Mouse (Mus musculus): Measurements from ENCODE around the gene Ubl3. TPM values are rescaled to one million over a fixed set of nuclear protein-coding genes. Genes with fewer than 3 reads are reported as not detected.
A peak's percentile ranks its signal among the peaks of the same experiment; 100 is the strongest.

Gene Ubl3
- polyA plus RNA-seq, 1 experiment from 2014 or later: 15.4 TPM

DNA sequence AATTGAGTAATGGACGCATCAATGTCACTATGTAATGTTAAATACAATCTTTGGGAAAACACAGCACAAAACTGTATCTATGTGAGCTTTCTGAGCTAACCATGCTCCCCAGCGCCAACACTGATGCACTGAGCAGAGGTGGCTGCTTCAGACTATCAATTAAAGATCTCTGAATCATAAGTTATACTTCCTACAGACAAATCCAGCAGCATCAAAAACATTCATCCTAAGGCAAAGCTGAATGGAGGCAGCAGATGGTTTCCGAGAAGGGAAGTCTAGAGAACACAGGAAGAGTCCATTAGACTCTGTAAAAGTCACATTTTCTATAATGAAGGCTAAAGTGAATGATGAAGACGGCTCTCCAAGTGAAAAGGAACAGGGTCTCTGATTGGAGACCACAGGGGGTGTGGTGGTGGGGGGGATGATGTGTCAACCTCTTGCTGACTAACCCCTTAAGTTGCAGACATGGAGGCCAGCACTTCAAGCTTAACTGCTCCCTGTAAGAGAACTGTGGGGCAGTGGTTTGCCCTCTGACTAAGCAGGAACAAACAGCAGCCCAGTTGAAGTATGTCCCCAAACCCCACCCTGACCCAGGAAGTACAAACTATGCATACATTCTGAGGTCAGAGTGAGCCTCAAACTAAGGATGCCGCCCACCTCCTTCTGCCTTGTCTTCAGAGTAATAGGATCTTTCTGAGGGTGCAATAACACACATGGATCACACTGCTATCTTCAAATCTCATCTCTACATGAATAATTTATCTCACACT, 29.2 kb downstream of the Ubl3 start:
- ATAC-seq (ENCODE audit: low read depth): no peak
- H3K36me3 ChIP-seq (ENCODE audit: control insufficient read depth, insufficient read depth): no peaks in the 10 kb centered on the region
- WGBS (ENCODE audit: insufficient replicate concordance): 60% methylated on average over 5 of the region's 5 CpGs

GRCm38 (mm10) chr5:148522378-148522777, 30.2 kb downstream of the Ubl3 start:
- Histone ChIP-seq H3K4me2 (ENCODE audit: low read depth, low read length) (no peak overlapping the region), H3K4me1 (ENCODE audit: control insufficient read depth, low read depth, low read length) (no peaks in the 10 kb centered on the region), H3K4me3 (ENCODE audit: low read depth, low read length) (no peak overlapping the region), H3K27ac (ENCODE audit: low read length) (no peak overlapping the region), H3K27me3 (ENCODE audit: control insufficient read depth, insufficient read depth, low read depth, low read length) (no peaks in the 10 kb centered on the region), H3K9me3 (replicated peaks; ENCODE audit: control insufficient read depth, low read length) (no peaks in the 10 kb centered on the region), H3K9ac (ENCODE audit: low read depth, low read length) (no peak overlapping the region), H3K36me3 (ENCODE audit: control insufficient read depth, insufficient read depth) (no peaks in the 10 kb centered on the region)
- no peak for ATAC-seq (ENCODE audit: low read depth)
- 54% methylated on average over 3 of the region's 3 CpGs for WGBS (ENCODE audit: insufficient replicate concordance)

More for the DNA sequence above, 29.2 kb downstream of the Ubl3 start:
- H3K27me3 ChIP-seq (ENCODE audit: control insufficient read depth, insufficient read depth, low read depth, low read length): no peaks in the 10 kb centered on the region
- H3K4me2 ChIP-seq (ENCODE audit: low read depth, low read length): no peak overlapping the region
- no peak overlapping the region for H3K27ac ChIP-seq (ENCODE audit: low read length)
- H3K4me3 ChIP-seq (ENCODE audit: low read depth, low read length): no peak overlapping the region
- H3K9me3 ChIP-seq (replicated peaks; ENCODE audit: control insufficient read depth, low read length): no peaks in the 10 kb centered on the region
- H3K4me1 ChIP-seq (ENCODE audit: control insufficient read depth, low read depth, low read length): no peaks in the 10 kb centered on the region
- H3K9ac ChIP-seq (ENCODE audit: low read depth, low read length): no peak overlapping the region

GRCm38 (mm10) chr5:148517445-148517844, 35.1 kb downstream of the Ubl3 start:
- Histone ChIP-seq H3K27me3 (ENCODE audit: control insufficient read depth, insufficient read depth, low read depth, low read length) (no peaks in the 10 kb centered on the region), H3K9ac (ENCODE audit: low read depth, low read length) (no peak overlapping the region), H3K36me3 (ENCODE audit: control insufficient read depth, insufficient read depth) (no peaks in the 10 kb centered on the region), H3K4me2 (ENCODE audit: low read depth, low read length) (no peak overlapping the region), H3K9me3 (replicated peaks; ENCODE audit: control insufficient read depth, low read length) (no peaks in the 10 kb centered on the region), H3K4me3 (ENCODE audit: low read depth, low read length) (no peak overlapping the region), H3K4me1 (ENCODE audit: control insufficient read depth, low read depth, low read length) (no peaks in the 10 kb centered on the region; the same call in 1 of the 2 replicates), H3K27ac (ENCODE audit: low read length) (no peak overlapping the region)
- 60% methylated on average over 4 of the region's 4 CpGs for WGBS (ENCODE audit: insufficient replicate concordance)
- ATAC-seq (ENCODE audit: low read depth): no peak

DNA sequence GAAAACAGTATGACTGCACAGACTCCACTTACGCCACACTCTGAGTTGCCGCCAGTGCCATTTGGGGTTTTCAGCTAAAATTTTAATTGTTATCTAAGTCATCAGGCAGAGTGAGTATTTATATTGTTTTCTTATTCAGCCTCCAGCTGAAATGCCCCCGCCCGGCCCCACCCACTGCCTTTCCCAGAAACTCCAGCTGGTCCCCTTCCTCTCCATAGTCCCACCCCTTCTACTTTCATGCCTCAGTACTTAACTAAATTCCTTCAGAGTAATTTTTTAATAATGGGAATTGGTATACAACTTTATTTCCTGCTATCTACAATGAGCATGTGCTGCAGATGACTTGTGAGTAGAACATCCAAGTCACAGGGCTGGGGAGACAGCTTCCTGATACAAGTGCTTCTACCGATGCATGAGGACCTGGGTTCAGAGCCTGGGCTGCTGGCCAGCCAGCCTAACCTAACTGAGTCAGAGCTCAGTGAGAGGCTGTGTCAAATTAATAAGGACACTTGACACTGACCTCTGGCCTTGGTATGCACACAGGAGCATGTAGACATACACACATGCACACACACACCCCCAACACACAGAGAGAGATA, 40.4 kb downstream of the Ubl3 start:
- WGBS (ENCODE audit: insufficient replicate concordance): 60% methylated on average over 5 of the region's 5 CpGs
- peaks cover 5% of the 10 kb centered on the region for H3K4me1 ChIP-seq (ENCODE audit: control insufficient read depth, low read depth, low read length)

GRCm38 (mm10) chr5:148510265-148510664, 42.3 kb downstream of the Ubl3 start:
- peak; percentile 50 for ATAC-seq (ENCODE audit: low read depth)
- 27% methylated on average over 2 of the region's 2 CpGs for WGBS (ENCODE audit: insufficient replicate concordance)
- Histone ChIP-seq H3K4me3 (ENCODE audit: low read depth, low read length) (no peak overlapping the region), H3K27me3 (ENCODE audit: control insufficient read depth, insufficient read depth, low read depth, low read length) (no peaks in the 10 kb centered on the region), H3K4me1 (ENCODE audit: control insufficient read depth, low read depth, low read length) (peaks cover 5% of the 10 kb centered on the region), H3K9ac (ENCODE audit: low read depth, low read length) (no peak overlapping the region), H3K27ac (ENCODE audit: low read length) (no peak overlapping the region), H3K9me3 (replicated peaks; ENCODE audit: control insufficient read depth, low read length) (no peaks in the 10 kb centered on the region), H3K4me2 (ENCODE audit: low read depth, low read length) (no peak overlapping the region), H3K36me3 (ENCODE audit: control insufficient read depth, insufficient read depth) (peaks cover 2% of the 10 kb centered on the region; the same call in 1 of the 2 replicates)

More for the DNA sequence above, 40.4 kb downstream of the Ubl3 start:
- Histone ChIP-seq H3K27me3 (ENCODE audit: control insufficient read depth, insufficient read depth, low read depth, low read length) (no peaks in the 10 kb centered on the region), H3K4me3 (ENCODE audit: low read depth, low read length) (no peak overlapping the region), H3K4me2 (ENCODE audit: low read depth, low read length) (no peak overlapping the region), H3K9ac (ENCODE audit: low read depth, low read length) (no peak overlapping the region), H3K27ac (ENCODE audit: low read length) (no peak overlapping the region), H3K9me3 (replicated peaks; ENCODE audit: control insufficient read depth, low read length) (no peaks in the 10 kb centered on the region), H3K36me3 (ENCODE audit: control insufficient read depth, insufficient read depth) (no peaks in the 10 kb centered on the region)
- ATAC-seq (ENCODE audit: low read depth): no peak

GRCm38 (mm10) chr5:148509731-148510130, 42.9 kb downstream of the Ubl3 start:
- Histone ChIP-seq H3K4me1 (ENCODE audit: control insufficient read depth, low read depth, low read length) (peaks cover 5% of the 10 kb centered on the region), H3K4me3 (ENCODE audit: low read depth, low read length) (no peak overlapping the region), H3K4me2 (ENCODE audit: low read depth, low read length) (no peak overlapping the region), H3K27me3 (ENCODE audit: control insufficient read depth, insufficient read depth, low read depth, low read length) (no peaks in the 10 kb centered on the region), H3K9ac (ENCODE audit: low read depth, low read length) (no peak overlapping the region), H3K27ac (ENCODE audit: low read length) (peak overlapping the region; percentile 21; the same call in 1 of the 2 replicates), H3K9me3 (replicated peaks; ENCODE audit: control insufficient read depth, low read length) (no peaks in the 10 kb centered on the region), H3K36me3 (ENCODE audit: control insufficient read depth, insufficient read depth) (peaks cover 3% of the 10 kb centered on the region; the same call in 1 of the 2 replicates)
- 0 out of 2 replicates have a peak, but pooled peaks have one; percentile 14 for ATAC-seq (ENCODE audit: low read depth)
- WGBS (ENCODE audit: insufficient replicate concordance): 41% methylated on average over 7 of the region's 7 CpGs

GRCm38 (mm10) chr5:148508901-148509604, 43.5 kb downstream of the Ubl3 start:
- no peak overlapping the region for H3K4me2 ChIP-seq (ENCODE audit: low read depth, low read length)
- peak overlapping the region; percentile 30; the same call in 1 of the 2 replicates for H3K27ac ChIP-seq (ENCODE audit: low read length)
- H3K9ac ChIP-seq (ENCODE audit: low read depth, low read length): no peak overlapping the region
- H3K27me3 ChIP-seq (ENCODE audit: control insufficient read depth, insufficient read depth, low read depth, low read length): no peaks in the 10 kb centered on the region
- peak; percentile 73 for ATAC-seq (ENCODE audit: low read depth)
- 38% methylated on average over 11 of the region's 11 CpGs for WGBS (ENCODE audit: insufficient replicate concordance)
- peaks cover 5% of the 10 kb centered on the region for H3K4me1 ChIP-seq (ENCODE audit: control insufficient read depth, low read depth, low read length)
- H3K36me3 ChIP-seq (ENCODE audit: control insufficient read depth, insufficient read depth): peaks cover 3% of the 10 kb centered on the region; the same call in 1 of the 2 replicates
- H3K4me3 ChIP-seq (ENCODE audit: low read depth, low read length): no peak overlapping the region
- H3K9me3 ChIP-seq (replicated peaks; ENCODE audit: control insufficient read depth, low read length): no peaks in the 10 kb centered on the region

DNA sequence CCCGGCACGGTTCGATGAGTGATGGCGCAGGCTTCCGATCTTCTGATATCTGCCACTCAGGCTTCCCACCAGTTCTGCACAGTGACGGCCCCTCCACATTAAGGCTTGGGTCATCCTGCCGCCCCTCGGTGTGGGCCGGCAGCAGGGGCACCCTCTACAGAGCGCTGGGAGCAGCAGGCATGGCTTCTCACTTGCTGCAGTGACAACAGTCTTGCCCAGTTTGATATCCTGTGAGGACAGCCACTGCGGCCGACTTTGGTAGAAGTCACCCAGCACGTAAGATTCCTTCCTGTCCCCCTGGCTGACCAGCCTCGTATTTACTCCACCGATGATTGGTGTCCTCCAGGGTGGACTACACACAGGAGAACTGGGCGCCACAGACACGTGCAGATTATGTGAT, 47.2 kb downstream of the Ubl3 start:
- ATAC-seq (ENCODE audit: low read depth): no peak
- H3K27me3 ChIP-seq (ENCODE audit: control insufficient read depth, insufficient read depth, low read depth, low read length): no peaks in the 10 kb centered on the region
- no peak overlapping the region for H3K4me2 ChIP-seq (ENCODE audit: low read depth, low read length)
- H3K27ac ChIP-seq (ENCODE audit: low read length): no peak overlapping the region
- 81% methylated on average over 17 of the region's 17 CpGs for WGBS (ENCODE audit: insufficient replicate concordance)
- no peaks in the 10 kb centered on the region for H3K9me3 ChIP-seq (replicated peaks; ENCODE audit: control insufficient read depth, low read length)
- peaks cover 3% of the 10 kb centered on the region for H3K4me1 ChIP-seq (ENCODE audit: control insufficient read depth, low read depth, low read length)
- no peak overlapping the region for H3K4me3 ChIP-seq (ENCODE audit: low read depth, low read length)
- no peak overlapping the region for H3K9ac ChIP-seq (ENCODE audit: low read depth, low read length)
- peaks cover 3% of the 10 kb centered on the region; the same call in 1 of the 2 replicates for H3K36me3 ChIP-seq (ENCODE audit: control insufficient read depth, insufficient read depth)

Measured in liver, embryonic 16.5 days (tissue).